Mouse (Mus musculus) spleen, adult 2 months (tissue): ENCODE data around the gene Trhr2.

Experiments used
- CTCF ChIP-seq: fragments of 200-500 bp; IDR thresholded peaks from 2 replicates; pipeline ENCODE4 v1.5.1; 2011; ENCODE audit warnings: mild to moderate bottlenecking, inconsistent platforms; ENCODE audit not compliant: insufficient read depth, insufficient read length, insufficient replicate concordance; ENCODE audit errors: extremely low read depth
- POLR2A ChIP-seq: fragments of 200-500 bp; IDR thresholded peaks from 2 replicates; pipeline ENCODE4 v1.6.1; 2011; ENCODE audit warnings: low read depth, low read length, inconsistent platforms

DNA sequence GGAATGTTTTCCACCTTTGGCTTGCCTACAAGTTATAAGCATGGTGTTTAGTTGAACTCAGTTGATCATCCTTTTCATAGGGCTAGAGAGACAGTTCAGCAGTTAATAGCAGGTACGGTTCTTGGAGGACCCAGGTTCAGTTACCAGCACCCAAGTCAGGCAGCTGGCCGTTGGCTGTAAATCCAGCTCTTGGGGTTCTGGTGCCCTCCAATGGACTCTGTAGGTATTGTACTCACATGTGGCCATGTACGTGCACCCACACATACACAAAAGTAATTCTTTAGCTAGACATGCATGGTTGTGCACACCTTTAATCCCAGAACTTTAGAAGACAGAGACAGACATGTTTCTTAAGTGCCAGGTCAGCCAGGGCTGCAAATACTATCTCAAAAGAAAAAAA lies 28.8 kb upstream of the Trhr2 start:
- no peak for TF ChIP-seq CTCF
- TF ChIP-seq POLR2A, result no peak
